Mouse (Mus musculus) midbrain, embryonic 12.5 days (tissue): Measurements from ENCODE around the gene Tmem184a. TPM values are rescaled to one million over a fixed set of nuclear protein-coding genes. Genes with fewer than 3 reads are reported as not detected.

Experiments
- ATAC-seq: fragments of 200-750 bp; cut with Nextera tagmentation; 2 replicates; pipeline ENCODE4 v1.8.0; 2017; ENCODE audit warnings: low read depth, moderate TSS enrichment, moderate library complexity; ENCODE audit not compliant: low FRiP score
- H3K27ac ChIP-seq: fragments of 300-500 bp; sonication (generic); replicated peaks from 2 replicates; pipeline ENCODE4 v1.5.1; 2016; ENCODE audit warnings: mild to moderate bottlenecking
- H3K27me3 ChIP-seq: fragments of 300-500 bp; sonication (generic); 2 replicates; pipeline ENCODE4 v1.6.1; 2016; ENCODE audit warnings: mild to moderate bottlenecking
- H3K36me3 ChIP-seq: fragments of 300-500 bp; sonication (generic); 2 replicates; pipeline ENCODE4 v1.6.1; 2016
- H3K4me1 ChIP-seq: fragments of 300-500 bp; sonication (generic); 2 replicates; pipeline ENCODE4 v1.6.1; 2016
- H3K4me2 ChIP-seq: fragments of 300-500 bp; sonication (generic); replicated peaks from 2 replicates; pipeline ENCODE4 v1.6.1; 2016; ENCODE audit warnings: mild to moderate bottlenecking, moderate library complexity
- H3K4me3 ChIP-seq: fragments of 300-500 bp; sonication (generic); 2 replicates; pipeline ENCODE4 v1.5.1; 2016; ENCODE audit warnings: mild to moderate bottlenecking
- H3K9ac ChIP-seq: fragments of 300-500 bp; sonication (generic); replicated peaks from 2 replicates; pipeline ENCODE4 v1.6.1; 2016; ENCODE audit warnings: mild to moderate bottlenecking, moderate library complexity
- H3K9me3 ChIP-seq: fragments of 300-500 bp; sonication (generic); 2 replicates; pipeline ENCODE4 v1.6.1; 2016; ENCODE audit warnings: mild to moderate bottlenecking
- WGBS: fragments of 180-500 bp; shearing (Covaris S2); methylation state at CpG from one replicate; pipeline ENCODE4 v1.1.7; 2016; 5-methylcytosine and 5-hydroxymethylcytosine counted together
- polyA plus RNA-seq: library from polyadenylated mRNA; unstranded; fragments of >200 nt; fragmentation: Nextera tagmentation; extraction: Ambion mirVana; gene quantifications from 2 replicates; pipeline ENCODE4 v1.2.1, GENCODE M21; 2016

Gene Tmem184a
- polyA plus RNA-seq, 1 experiment from 2014 or later, result 0.75 TPM

- WGBS, result under 1% methylated on average over 43 of the region's 43 CpGs
- Histone ChIP-seq H3K4me2 (peak within 1 kb of the TSS; percentile 94), H3K4me3 (peak within 1 kb of the TSS; percentile 86), H3K4me1 (peaks cover 12% of the 10 kb centered on the region), H3K36me3 (peaks cover 24% of the 10 kb centered on the region), H3K9me3 (no peaks in the 10 kb centered on the region), H3K9ac (peak within 1 kb of the TSS; percentile 80), H3K27me3 (no peaks in the 10 kb centered on the region), H3K27ac (peak within 1 kb of the TSS; percentile 63)
- peak; percentile 84 for ATAC-seq
Observed at GRCm38 (mm10) chr5:139826357-139827055, 6.8 kb upstream of the Tmem184a start, which contains the start of the genes Gm26938 and Psmg3. TSS of gene Gm26938 (minus strand) at chr5:139826407. TSS of gene Psmg3 (minus strand) at chr5:139826885.

GRCm38 (mm10) chr5:139825947-139826346, 6.2 kb upstream of the Tmem184a start:
- Histone ChIP-seq H3K9me3 (no peaks in the 10 kb centered on the region), H3K27ac (peak overlapping the region; percentile 63)
- ATAC-seq, result no peak

GRCm38 (mm10) chr5:139824531-139824930, 4.8 kb upstream of the Tmem184a start:
- Histone ChIP-seq H3K9me3 (no peaks in the 10 kb centered on the region), H3K4me2 (no peak overlapping the region), H3K27ac (no peak overlapping the region), H3K4me3 (no peak overlapping the region), H3K36me3 (peaks cover 29% of the 10 kb centered on the region), H3K27me3 (no peaks in the 10 kb centered on the region), H3K9ac (no peak overlapping the region), H3K4me1 (peaks cover 12% of the 10 kb centered on the region)
- ATAC-seq, result no peak
- 93% methylated on average over 10 of the region's 10 CpGs for WGBS

More at GRCm38 (mm10) chr5:139825947-139826346, 6.2 kb upstream of the Tmem184a start:
- H3K36me3 ChIP-seq, result peaks cover 29% of the 10 kb centered on the region
- peak overlapping the region; percentile 94 for H3K4me2 ChIP-seq
- no peaks in the 10 kb centered on the region for H3K27me3 ChIP-seq
- peak overlapping the region; percentile 86 for H3K4me3 ChIP-seq
- 50% methylated on average over 11 of the region's 11 CpGs for WGBS
- peaks cover 12% of the 10 kb centered on the region for H3K4me1 ChIP-seq
- H3K9ac ChIP-seq, result peak overlapping the region; percentile 80

GRCm38 (mm10) chr5:139821466-139822459, 2.0 kb upstream of the Tmem184a start:
- no peak overlapping the region for H3K4me3 ChIP-seq

GRCm38 (mm10) chr5:139818801-139819200, 916 bp downstream of the Tmem184a start:
- H3K27ac ChIP-seq, result no peak overlapping the region
- H3K9me3 ChIP-seq, result no peaks in the 10 kb centered on the region
- H3K27me3 ChIP-seq, result peaks cover 17% of the 10 kb centered on the region
- H3K4me2 ChIP-seq, result no peak overlapping the region
- no peak overlapping the region for H3K9ac ChIP-seq
- ATAC-seq, result no peak
- no peak overlapping the region for H3K4me3 ChIP-seq
- 53% methylated on average over 4 of the region's 4 CpGs for WGBS
- no peaks in the 10 kb centered on the region for H3K4me1 ChIP-seq
- H3K36me3 ChIP-seq, result peaks cover 28% of the 10 kb centered on the region

More at GRCm38 (mm10) chr5:139821466-139822459, 2.0 kb upstream of the Tmem184a start:
- Histone ChIP-seq H3K36me3 (peaks cover 29% of the 10 kb centered on the region), H3K9me3 (no peaks in the 10 kb centered on the region), H3K27me3 (no peaks in the 10 kb centered on the region), H3K27ac (no peak overlapping the region), H3K4me1 (peaks cover 12% of the 10 kb centered on the region), H3K9ac (no peak overlapping the region), H3K4me2 (no peak overlapping the region)
- WGBS, result 85% methylated on average over 12 of the region's 12 CpGs
- ATAC-seq, result no peak

GRCm38 (mm10) chr5:139818056-139818455, 1.7 kb downstream of the Tmem184a start:
- WGBS, result 81% methylated on average over 3 of the region's 3 CpGs
- no peak overlapping the region for H3K9ac ChIP-seq
- H3K36me3 ChIP-seq, result peaks cover 21% of the 10 kb centered on the region
- H3K27ac ChIP-seq, result no peak overlapping the region
- H3K27me3 ChIP-seq, result peaks cover 25% of the 10 kb centered on the region
- no peak overlapping the region for H3K4me3 ChIP-seq
- H3K9me3 ChIP-seq, result no peaks in the 10 kb centered on the region
- H3K4me1 ChIP-seq, result no peaks in the 10 kb centered on the region
- no peak overlapping the region for H3K4me2 ChIP-seq
- no peak for ATAC-seq

- Histone ChIP-seq H3K4me3 (no peak overlapping the region), H3K27ac (no peak overlapping the region), H3K4me2 (no peak overlapping the region), H3K4me1 (no peaks in the 10 kb centered on the region), H3K9ac (no peak overlapping the region), H3K9me3 (no peaks in the 10 kb centered on the region), H3K36me3 (peaks cover 13% of the 10 kb centered on the region), H3K27me3 (peaks cover 30% of the 10 kb centered on the region)
- no peak for ATAC-seq
- WGBS, result 6% methylated on average over 1 of the region's 1 CpGs
Observed at GRCm38 (mm10) chr5:139817292-139817691, 2.4 kb downstream of the Tmem184a start.

GRCm38 (mm10) chr5:139816445-139816844, 3.3 kb downstream of the Tmem184a start:
- H3K9ac ChIP-seq, result no peak overlapping the region
- peaks cover 5% of the 10 kb centered on the region; the same call in 1 of the 2 replicates for H3K36me3 ChIP-seq
- no peak overlapping the region for H3K4me3 ChIP-seq
- no peaks in the 10 kb centered on the region for H3K4me1 ChIP-seq
- H3K9me3 ChIP-seq, result no peaks in the 10 kb centered on the region
- H3K4me2 ChIP-seq, result no peak overlapping the region
- H3K27me3 ChIP-seq, result peaks cover 30% of the 10 kb centered on the region
- H3K27ac ChIP-seq, result no peak overlapping the region
- no peak for ATAC-seq

- Histone ChIP-seq H3K4me2 (no peak overlapping the region), H3K9me3 (no peaks in the 10 kb centered on the region), H3K4me3 (no peak overlapping the region), H3K27ac (no peak overlapping the region), H3K9ac (no peak overlapping the region), H3K4me1 (no peaks in the 10 kb centered on the region), H3K36me3 (no peaks in the 10 kb centered on the region), H3K27me3 (peaks cover 30% of the 10 kb centered on the region)
- ATAC-seq, result no peak
- WGBS, result 83% methylated on average over 6 of the region's 6 CpGs
Observed at GRCm38 (mm10) chr5:139815964-139816363, 3.8 kb downstream of the Tmem184a start.

- 7% methylated on average over 13 of the region's 13 CpGs for WGBS
- Histone ChIP-seq H3K9ac (no peak overlapping the region), H3K27me3 (peaks cover 30% of the 10 kb centered on the region), H3K9me3 (no peaks in the 10 kb centered on the region), H3K4me2 (no peak overlapping the region), H3K4me1 (no peaks in the 10 kb centered on the region), H3K4me3 (no peak overlapping the region), H3K36me3 (no peaks in the 10 kb centered on the region), H3K27ac (no peak overlapping the region)
- no peak for ATAC-seq
Observed at GRCm38 (mm10) chr5:139813963-139814381, 5.7 kb downstream of the Tmem184a start.

GRCm38 (mm10) chr5:139813126-139813490, 6.6 kb downstream of the Tmem184a start:
- Histone ChIP-seq H3K4me2 (no peak overlapping the region), H3K4me1 (no peaks in the 10 kb centered on the region), H3K9me3 (no peaks in the 10 kb centered on the region), H3K4me3 (no peak overlapping the region), H3K27ac (no peak overlapping the region), H3K36me3 (no peaks in the 10 kb centered on the region), H3K27me3 (peaks cover 30% of the 10 kb centered on the region), H3K9ac (no peak overlapping the region)
- 50% methylated on average over 10 of the region's 10 CpGs for WGBS
- ATAC-seq, result no peak
